Mouse (Mus musculus) adrenal gland, postnatal 10 days (tissue): ENCODE data around the gene Rsu1. TPM values are rescaled to one million over a fixed set of nuclear protein-coding genes. Genes with fewer than 3 reads are reported as not detected.
A peak's percentile ranks its signal among the peaks of the same experiment; 100 is the strongest.

Experiments
- DNase-seq: peaks from one replicate; pipeline ENCODE4 v3.0.0; 2021; ENCODE audit warnings: mixed read lengths
- total RNA-seq, 2 experiments: library from RNA; stranded (reverse); gene quantifications; 2 replicates each; pipeline ENCODE4 v1.2.3; 2021

Rsu1 gene
- total RNA-seq, 2 experiments from 2014 or later: 69.7 to 79.9 TPM

DNA sequence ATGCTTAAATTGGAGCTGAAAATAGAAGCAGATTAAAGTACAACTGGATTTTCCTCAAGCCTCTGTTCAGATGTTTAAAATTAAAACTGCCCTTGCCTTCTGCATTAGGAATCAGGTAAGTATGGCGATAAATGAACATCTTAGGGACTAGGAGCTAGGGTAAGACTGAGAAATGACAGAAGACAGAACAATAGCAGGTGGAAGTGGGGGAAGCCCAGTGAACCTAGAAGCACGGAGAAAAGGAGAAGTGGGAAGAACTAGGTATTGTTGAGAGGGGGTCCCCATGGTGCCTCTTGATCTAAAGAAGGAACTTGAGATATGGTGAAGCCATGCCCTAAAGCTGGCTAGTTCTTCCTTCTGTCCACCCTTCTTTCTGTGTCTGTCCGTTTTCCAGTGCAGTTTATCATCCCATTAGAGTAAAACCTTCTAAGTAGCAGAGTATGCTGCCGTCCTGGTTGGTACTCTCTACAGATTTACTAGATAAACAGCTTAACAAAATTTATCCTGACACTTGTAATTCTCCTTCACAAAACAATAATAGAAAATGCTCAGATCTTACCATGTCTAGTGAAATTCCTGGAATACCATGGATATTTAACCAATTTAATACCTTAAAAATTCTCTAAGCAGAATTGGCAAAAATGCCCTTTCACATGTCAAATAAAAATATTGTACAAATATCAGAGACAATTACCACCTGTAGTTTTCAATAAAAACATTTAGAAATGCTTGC, 101.9 kb downstream of the Rsu1 start:
- DNase-seq: no peak

DNA sequence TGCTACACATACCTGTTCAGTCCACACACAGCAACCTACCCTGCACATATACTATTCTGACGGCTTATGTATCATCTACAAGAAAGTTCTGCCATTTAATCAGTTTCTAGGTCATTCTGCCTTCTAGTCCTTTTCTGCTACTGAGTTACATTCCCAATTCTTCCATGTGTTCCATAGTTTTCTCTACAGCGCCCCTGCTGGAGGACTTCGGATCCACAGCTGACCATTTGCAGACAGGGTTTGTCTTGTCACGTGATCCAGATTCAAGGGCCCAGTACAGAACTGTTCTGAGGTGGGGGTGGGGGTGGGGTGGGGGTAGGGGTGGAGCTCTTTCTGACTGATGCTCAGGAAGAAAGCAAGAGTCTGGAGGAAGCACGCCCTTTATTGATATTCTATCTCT, 102.5 kb downstream of the Rsu1 start:
- DNase-seq: peak; percentile 25

- DNase-seq: no peak
These were observed 109.5 kb downstream of the Rsu1 start for GRCm38 (mm10) chr2:13161717-13162116.

GRCm38 (mm10) chr2:13145245-13145644, 126.0 kb downstream of the Rsu1 start:
- DNase-seq: no peak

DNA sequence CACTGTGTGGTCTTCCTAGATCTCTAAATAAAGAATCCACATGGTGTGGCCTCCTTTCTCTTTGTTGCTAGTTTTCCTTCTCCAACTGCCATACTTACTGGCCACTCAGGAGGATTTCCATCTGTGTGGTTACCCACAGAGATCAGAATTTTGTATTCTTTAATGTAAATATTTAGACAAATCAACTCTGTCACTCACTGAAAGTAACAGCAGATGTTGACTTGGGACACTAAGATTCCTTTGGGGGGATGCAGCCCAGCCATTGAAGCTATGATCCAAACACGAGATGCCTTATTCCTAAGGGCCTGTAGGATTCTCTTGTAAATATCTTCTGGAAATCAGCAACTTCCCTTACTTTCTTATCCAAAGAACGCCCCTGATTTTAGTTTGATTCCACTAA, 136.3 kb downstream of the Rsu1 start:
- DNase-seq: no peak

GRCm38 (mm10) chr2:13132841-13133240, 138.4 kb downstream of the Rsu1 start:
- DNase-seq: no peak

GRCm38 (mm10) chr2:13132406-13132805, 138.8 kb downstream of the Rsu1 start:
- DNase-seq: no peak

DNA sequence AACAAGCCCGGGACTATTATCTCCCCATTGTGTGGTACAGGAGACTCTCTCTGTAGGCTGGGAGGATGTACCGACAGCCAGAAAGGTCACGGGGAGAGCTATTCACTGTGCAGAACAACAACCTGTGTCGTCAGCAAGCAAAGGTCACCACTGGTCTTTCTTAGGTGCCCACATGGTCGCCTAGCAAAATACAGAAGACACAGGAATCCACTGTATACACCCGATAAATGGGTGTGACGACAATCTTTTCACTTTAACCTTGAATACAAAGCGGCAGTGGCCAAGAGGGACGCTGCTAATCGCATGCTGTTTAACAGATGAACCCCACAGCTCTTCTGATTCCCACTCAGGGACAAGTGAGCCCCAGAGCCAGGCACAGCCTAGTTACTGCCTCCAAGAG, 141.4 kb downstream of the Rsu1 start:
- DNase-seq: no peak

GRCm38 (mm10) chr2:13129337-13129736, 141.9 kb downstream of the Rsu1 start:
- DNase-seq: no peak

GRCm38 (mm10) chr2:13120461-13120860, 150.8 kb downstream of the Rsu1 start:
- DNase-seq: no peak

DNA sequence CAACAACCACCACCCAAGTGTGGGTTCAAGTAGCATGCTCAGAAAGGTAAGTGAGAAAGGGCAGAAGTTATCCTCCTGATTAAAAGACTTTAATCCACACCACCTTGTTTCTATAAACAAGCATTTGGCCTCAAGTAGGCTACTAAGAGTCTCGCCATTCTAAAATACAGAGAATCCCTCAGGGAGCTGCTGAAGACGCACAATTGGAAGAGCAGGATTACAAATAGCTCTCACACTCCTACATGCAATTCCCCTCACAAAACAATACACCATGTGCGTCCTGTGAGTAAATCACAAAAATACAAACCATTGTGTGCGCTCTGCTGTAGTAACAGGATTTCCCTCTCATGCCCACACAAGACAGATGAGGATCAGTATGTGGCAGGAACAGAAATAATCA, 153.3 kb downstream of the Rsu1 start:
- DNase-seq: no peak

DNA sequence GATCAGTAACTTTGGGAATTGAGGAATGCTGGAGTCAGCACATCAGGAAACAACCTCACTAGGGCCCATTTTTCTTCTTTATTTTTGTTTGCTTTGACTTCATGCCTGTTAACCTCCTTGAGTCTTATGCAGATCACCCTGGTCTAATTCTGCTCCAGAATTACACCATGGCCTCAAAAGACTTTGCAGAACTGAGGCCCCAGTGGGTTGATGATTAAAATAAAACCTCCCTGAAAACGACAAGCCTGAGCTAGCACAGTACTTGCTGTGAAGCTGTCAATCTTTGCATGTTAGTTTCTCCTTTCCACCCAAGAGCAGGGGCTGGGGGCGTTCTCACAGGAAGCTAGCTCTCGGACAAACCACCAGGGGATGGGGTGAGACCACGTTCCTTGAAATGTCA, 164.7 kb downstream of the Rsu1 start:
- no peak for DNase-seq

DNA sequence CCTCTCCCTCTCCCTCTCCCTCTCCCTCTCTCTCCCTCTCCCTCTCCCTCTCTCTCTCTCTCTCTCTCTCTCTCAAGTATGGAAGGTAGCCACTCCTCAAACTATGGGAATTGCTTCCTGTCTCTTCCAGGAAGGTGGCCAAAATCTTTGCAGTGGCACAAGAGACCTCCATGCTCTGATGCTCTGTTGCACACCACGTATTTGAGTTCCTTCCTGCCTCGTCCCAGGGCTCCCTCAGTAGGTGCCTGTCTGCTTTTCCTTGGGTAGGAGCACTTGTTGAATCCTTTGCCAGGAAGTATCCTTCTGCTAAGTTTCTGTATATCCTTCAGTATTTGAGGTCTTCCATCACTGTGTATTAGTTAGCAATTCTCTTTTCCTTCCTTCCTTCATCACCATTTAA, 166.8 kb downstream of the Rsu1 start:
- DNase-seq: no peak

- DNase-seq: no peak
These were observed 167.4 kb downstream of the Rsu1 start for GRCm38 (mm10) chr2:13103797-13104200.

- DNase-seq: no peak
These were observed 177.2 kb downstream of the Rsu1 start for GRCm38 (mm10) chr2:13094045-13094444.

DNA sequence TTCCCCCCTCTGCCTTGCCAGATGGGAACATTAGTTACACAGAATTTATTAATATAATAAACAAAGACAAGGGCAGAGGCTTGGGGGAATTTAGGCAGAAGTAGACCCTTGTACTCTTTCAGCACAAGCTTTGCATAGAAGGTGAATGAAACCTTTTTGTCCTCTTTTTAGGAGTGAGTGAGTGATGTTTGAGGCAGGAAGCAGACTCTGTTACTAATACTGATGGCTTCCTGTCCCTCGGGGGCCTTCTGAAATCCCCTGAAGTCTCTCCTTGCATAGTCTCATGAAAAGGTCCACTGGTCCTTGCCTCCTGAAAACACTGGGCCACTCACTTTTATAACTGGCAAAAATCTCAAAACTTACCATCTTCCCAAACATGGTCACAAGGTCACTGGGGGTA, 177.6 kb downstream of the Rsu1 start:
- no peak for DNase-seq

DNA sequence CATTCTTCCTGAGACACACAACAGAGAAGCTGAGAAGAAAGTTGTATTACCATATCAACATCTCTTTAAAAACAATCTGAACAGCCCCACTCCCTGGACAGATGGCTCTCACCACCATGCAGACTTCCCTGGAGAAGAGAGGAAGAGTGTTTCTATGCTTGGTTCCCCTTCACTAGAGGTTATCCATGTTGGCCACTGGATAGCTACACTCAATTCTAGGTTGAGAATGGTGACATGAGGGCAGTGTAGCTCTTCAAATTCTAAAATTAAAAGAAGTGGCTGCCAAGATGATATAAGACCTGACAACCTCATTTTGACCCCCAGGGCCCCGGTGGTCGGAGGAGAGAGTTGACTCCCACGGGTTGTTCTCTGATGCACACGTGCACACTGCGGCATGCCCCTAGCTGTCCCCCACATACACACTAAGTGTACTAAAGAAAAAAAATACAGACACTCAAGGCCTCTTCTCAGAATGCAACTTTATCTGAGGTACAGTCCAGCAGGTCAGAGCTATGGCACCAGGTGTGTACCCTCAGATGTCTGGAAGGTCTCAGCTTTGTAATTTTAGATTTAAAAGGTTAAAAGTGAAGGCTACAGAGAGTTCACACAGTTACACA, 179.7 kb downstream of the Rsu1 start:
- no peak for DNase-seq

- no peak for DNase-seq
These were observed 180.4 kb downstream of the Rsu1 start for GRCm38 (mm10) chr2:13090841-13091240.

DNA sequence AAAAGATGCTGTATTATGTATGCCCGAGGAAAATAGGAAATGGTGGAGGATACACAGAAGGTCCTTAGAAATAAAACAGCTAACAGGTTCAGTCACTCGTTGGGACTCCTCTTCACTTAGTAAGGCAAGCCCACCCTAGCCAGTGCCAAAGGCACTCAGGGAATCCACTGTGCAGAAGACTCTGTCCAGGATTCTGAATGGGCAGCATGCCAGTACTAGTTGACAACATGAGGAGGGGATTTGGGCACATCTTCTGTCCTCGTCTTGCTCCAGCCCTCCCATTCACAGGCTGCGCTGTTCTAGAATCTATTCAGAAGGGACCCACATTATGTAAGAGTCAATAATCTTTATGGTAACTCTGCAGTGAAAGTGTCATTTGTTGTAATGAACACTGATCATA, 181.4 kb downstream of the Rsu1 start:
- no peak for DNase-seq

- DNase-seq: no peak
These were observed 182.9 kb downstream of the Rsu1 start for GRCm38 (mm10) chr2:13088266-13088665.

GRCm38 (mm10) chr2:13087811-13088210, 183.4 kb downstream of the Rsu1 start:
- no peak for DNase-seq

DNA sequence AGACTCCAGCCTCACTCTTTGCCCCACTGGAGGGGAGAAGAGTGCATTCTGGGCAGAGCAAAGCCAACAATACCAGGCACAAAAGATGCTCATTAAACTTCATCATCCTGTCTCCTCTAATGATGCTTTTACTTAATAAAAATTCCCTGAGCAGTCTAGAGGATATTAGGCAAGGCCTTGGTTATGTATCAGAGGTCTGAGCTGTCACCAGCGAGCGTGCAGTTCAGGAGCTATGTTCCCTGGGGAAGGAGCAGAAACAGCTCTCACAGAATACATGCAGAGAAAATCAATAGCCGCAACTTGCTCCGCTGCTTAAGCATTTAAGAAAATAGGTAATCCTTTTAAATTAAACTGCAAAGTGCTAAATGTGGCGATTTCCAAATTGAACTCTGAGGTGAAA, 187.0 kb downstream of the Rsu1 start:
- DNase-seq: no peak

GRCm38 (mm10) chr2:13080476-13080875, 190.7 kb downstream of the Rsu1 start:
- DNase-seq: no peak

GRCm38 (mm10) chr2:13072243-13072642, 199.0 kb downstream of the Rsu1 start:
- DNase-seq: no peak
